Mouse (Mus musculus) adrenal gland, postnatal 36 days (tissue): ENCODE measurements at regions not wholly inside any gene's neighbourhood (a gene's known extent, or its start where the extent isn't known, plus 50 kb on each side); places are given as distances from the start of the nearest gene placed in this dataset.

ENCODE experiments used
- DNase-seq, 2 experiments: peaks; one replicate each; pipeline ENCODE4 v3.0.0; 2021; ENCODE audit warnings: mixed read lengths in 1 of 2

- DNase-seq: no peak
These were observed 51.2 kb upstream of the Fbxo11 start for GRCm38 (mm10) chr17:88116321-88116720.

GRCm38 (mm10) chr17:88118714-88119113, 53.6 kb upstream of the Fbxo11 start:
- DNase-seq: no peak

GRCm38 (mm10) chr17:88123711-88124110, 58.6 kb upstream of the Fbxo11 start:
- no peak for DNase-seq

GRCm38 (mm10) chr17:88127126-88127525, 62.0 kb upstream of the Fbxo11 start:
- DNase-seq: no peak

GRCm38 (mm10) chr17:88131297-88131696, 66.2 kb upstream of the Fbxo11 start:
- DNase-seq: peak in 1 of 2 experiments; percentile 4

GRCm38 (mm10) chr17:88131980-88132379, 66.9 kb upstream of the Fbxo11 start:
- DNase-seq: peak; percentile 15 to 22

GRCm38 (mm10) chr17:88132601-88133346, 67.7 kb upstream of the Fbxo11 start:
- peak; percentile 38 to 43 for DNase-seq

- DNase-seq: no peak
These were observed 69.5 kb upstream of the Fbxo11 start for GRCm38 (mm10) chr17:88134546-88134945.

- DNase-seq: no peak
These were observed 76.4 kb upstream of the Fbxo11 start for GRCm38 (mm10) chr17:88141538-88141937.

- no peak for DNase-seq
These were observed 76.9 kb upstream of the Fbxo11 start for GRCm38 (mm10) chr17:88142003-88142402.

GRCm38 (mm10) chr17:88142809-88143208, 77.7 kb upstream of the Fbxo11 start:
- DNase-seq: no peak

- DNase-seq: no peak
These were observed 78.4 kb upstream of the Fbxo11 start for GRCm38 (mm10) chr17:88143378-88143943.

- no peak for DNase-seq
These were observed 93.5 kb upstream of the Fbxo11 start for GRCm38 (mm10) chr17:88158550-88158949.

GRCm38 (mm10) chr17:88159212-88159668, 94.1 kb upstream of the Fbxo11 start:
- no peak for DNase-seq

GRCm38 (mm10) chr17:88159851-88160676, 95.0 kb upstream of the Fbxo11 start:
- DNase-seq: no peak

GRCm38 (mm10) chr17:88160677-88161001, 95.5 kb upstream of the Fbxo11 start:
- DNase-seq: no peak

GRCm38 (mm10) chr17:88161766-88162165, 96.7 kb upstream of the Fbxo11 start:
- no peak for DNase-seq

- DNase-seq: no peak
These were observed 99.7 kb upstream of the Fbxo11 start for GRCm38 (mm10) chr17:88164805-88165204.

GRCm38 (mm10) chr17:88165811-88166210, 100.7 kb upstream of the Fbxo11 start:
- peak in 1 of 2 experiments; percentile 9 for DNase-seq

GRCm38 (mm10) chr17:88168262-88169096, 103.4 kb upstream of the Fbxo11 start:
- DNase-seq: no peak

- no peak for DNase-seq
These were observed 106.5 kb upstream of the Fbxo11 start for GRCm38 (mm10) chr17:88171606-88172005.
